Mouse (Mus musculus) liver, embryonic 16.5 days (tissue): ENCODE data around the gene Iqcn. TPM values are rescaled to one million over a fixed set of nuclear protein-coding genes. Genes with fewer than 3 reads are reported as not detected.

Experiments
- ATAC-seq: fragments of 200-750 bp; cut with Nextera tagmentation; 2 replicates; pipeline ENCODE4 v1.8.0; 2017; ENCODE audit warnings: low read depth, mild to moderate bottlenecking, moderate number of reproducible peaks, moderate library complexity
- H3K27ac ChIP-seq: fragments of 300-500 bp; sonication (generic); 2 replicates; pipeline ENCODE4 v1.5.1; 2014; ENCODE audit warnings: mild to moderate bottlenecking, low read length
- H3K27me3 ChIP-seq: fragments of 300-500 bp; sonication (generic); 2 replicates; pipeline ENCODE4 v1.6.1; 2014; ENCODE audit warnings: low read depth, low read length, mixed read lengths; ENCODE audit not compliant: control insufficient read depth, insufficient read depth
- H3K36me3 ChIP-seq: fragments of 300-500 bp; sonication (generic); 2 replicates; pipeline ENCODE4 v1.6.1; 2014; ENCODE audit warnings: mild to moderate bottlenecking; ENCODE audit not compliant: control insufficient read depth, insufficient read depth
- H3K4me1 ChIP-seq: fragments of 300-500 bp; sonication (generic); 2 replicates; pipeline ENCODE4 v1.6.1; 2014; ENCODE audit warnings: low read depth, low read length, mixed read lengths; ENCODE audit not compliant: control insufficient read depth
- H3K4me2 ChIP-seq: fragments of 300-500 bp; sonication (generic); 2 replicates; pipeline ENCODE4 v1.6.1; 2014; ENCODE audit warnings: low read depth, low read length, mixed read lengths
- H3K4me3 ChIP-seq: fragments of 300-500 bp; sonication (generic); 2 replicates; pipeline ENCODE4 v1.5.1; 2014; ENCODE audit warnings: low read depth, mild to moderate bottlenecking, low read length
- H3K9ac ChIP-seq: fragments of 300-500 bp; sonication (generic); 2 replicates; pipeline ENCODE4 v1.6.1; 2014; ENCODE audit warnings: low read depth, low read length
- H3K9me3 ChIP-seq: fragments of 300-500 bp; sonication (generic); replicated peaks from 2 replicates; pipeline ENCODE4 v1.6.1; 2016; ENCODE audit warnings: low read length; ENCODE audit not compliant: control insufficient read depth
- WGBS: fragments of 180-500 bp; shearing (Covaris S2); extraction: QIAGEN DNeasy Blood & Tissue Kit; methylation state at CpG from one replicate; pipeline ENCODE4 v1.1.7; 2014; ENCODE audit not compliant: insufficient replicate concordance; 5-methylcytosine and 5-hydroxymethylcytosine counted together
- polyA plus RNA-seq: library from polyadenylated mRNA; unstranded; fragments of >200 nt; fragmentation: Nextera tagmentation; extraction: Ambion mirVana; gene quantifications from 2 replicates; pipeline ENCODE4 v1.2.1, GENCODE M21; 2015

The Iqcn gene
- polyA plus RNA-seq, 1 experiment from 2014 or later, result not detected

DNA sequence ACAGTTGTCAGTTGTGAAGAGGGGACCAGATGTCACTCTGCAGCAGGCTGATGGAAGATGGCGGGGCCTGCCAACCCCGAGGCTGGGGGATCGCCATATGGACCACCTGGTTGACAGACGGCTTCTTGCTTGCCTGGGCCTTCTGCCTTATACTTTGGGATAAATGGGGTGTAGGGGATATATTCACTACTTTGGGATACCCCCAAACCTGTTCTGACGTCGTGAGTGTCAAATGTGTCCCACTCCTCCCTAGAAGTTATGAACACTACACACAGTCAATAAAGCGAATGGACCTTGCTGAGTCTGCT is 55.0 kb downstream of the Iqcn start:
- peaks cover 58% of the 10 kb centered on the region for H3K4me1 ChIP-seq
- 83% methylated on average over 7 of the region's 7 CpGs for WGBS
- no peak for ATAC-seq
- no peak overlapping the region for H3K4me2 ChIP-seq
- no peak overlapping the region for H3K9ac ChIP-seq
- no peaks in the 10 kb centered on the region for H3K9me3 ChIP-seq
- H3K4me3 ChIP-seq, result no peak overlapping the region
- no peaks in the 10 kb centered on the region for H3K27me3 ChIP-seq
- no peak overlapping the region for H3K27ac ChIP-seq
- peaks cover 4% of the 10 kb centered on the region; the same call in 1 of the 2 replicates for H3K36me3 ChIP-seq

DNA sequence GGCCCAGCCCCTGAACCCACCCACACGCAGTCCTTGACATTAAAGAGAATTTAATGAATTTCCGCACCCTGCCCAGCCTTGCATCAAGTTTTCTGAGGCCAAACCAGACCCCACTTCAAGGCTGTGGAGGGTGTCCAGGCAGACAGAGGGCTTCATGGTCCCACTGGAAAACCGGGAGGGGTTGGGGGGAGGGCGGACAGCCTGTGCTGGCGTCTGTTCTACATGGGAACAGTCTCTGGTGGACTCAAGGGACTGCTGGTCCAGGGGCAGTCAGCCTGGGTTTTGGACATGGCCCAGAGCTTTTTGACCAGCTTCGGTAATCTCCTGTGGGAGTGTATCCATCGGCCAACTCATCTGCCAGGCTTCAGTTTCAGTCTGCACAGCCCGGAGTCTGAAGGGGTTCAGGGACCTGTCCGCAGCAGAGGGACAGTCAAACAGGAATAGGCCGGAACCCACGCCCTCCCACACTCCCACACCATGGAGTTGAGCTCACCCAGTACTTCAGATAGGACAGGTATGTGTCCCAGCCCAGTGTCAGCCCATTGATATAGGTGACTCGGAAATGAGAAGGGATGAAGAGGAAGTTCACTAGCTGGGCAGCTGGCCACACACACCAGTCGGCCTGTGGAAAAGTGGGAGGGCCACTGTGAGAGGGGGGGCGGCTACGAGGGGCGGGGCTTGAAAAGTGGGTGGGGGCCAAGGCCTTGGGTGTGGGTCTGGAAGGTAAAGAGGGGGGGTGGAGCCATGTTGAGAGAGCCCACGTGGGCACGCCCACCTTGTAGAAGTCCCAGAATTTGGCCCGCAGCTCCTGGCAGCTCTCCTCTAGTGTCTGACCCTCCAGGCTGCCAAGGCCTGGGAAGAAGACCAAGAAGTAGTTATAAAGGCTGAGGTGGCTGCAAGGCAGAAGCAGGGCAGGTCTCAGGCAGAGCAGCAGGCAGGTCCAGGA is 55.6 kb downstream of the Iqcn start:
- Histone ChIP-seq H3K4me1 (peaks cover 58% of the 10 kb centered on the region), H3K9ac (no peak overlapping the region), H3K4me3 (0 out of 2 replicates have a peak overlapping the region, but pooled peaks have one; percentile 74), H3K9me3 (no peaks in the 10 kb centered on the region), H3K27ac (no peak overlapping the region), H3K36me3 (peaks cover 4% of the 10 kb centered on the region; the same call in 1 of the 2 replicates), H3K27me3 (no peaks in the 10 kb centered on the region), H3K4me2 (peak overlapping the region; percentile 99)
- 70% methylated on average over 19 of the region's 19 CpGs for WGBS
- ATAC-seq, result no peak

DNA sequence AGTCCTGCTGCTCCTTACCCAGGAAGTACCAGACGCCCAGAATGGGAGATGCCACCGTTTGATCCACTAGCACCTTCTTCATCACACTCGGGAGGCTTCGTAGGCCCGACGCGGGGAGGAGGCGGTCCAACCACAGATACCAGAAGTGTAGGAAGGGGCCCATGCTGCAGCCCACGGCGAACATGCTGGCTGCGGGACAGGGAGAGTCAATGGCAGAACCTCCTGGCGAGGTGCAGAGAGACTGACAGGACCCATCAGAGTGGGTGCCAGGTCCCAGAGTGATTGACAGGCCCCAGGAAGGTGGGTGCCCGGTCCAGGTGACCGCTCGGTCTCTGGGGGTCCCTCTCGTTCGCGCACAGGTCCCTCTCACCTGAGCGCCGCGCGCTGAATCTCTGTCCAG is 57.1 kb downstream of the Iqcn start:
- WGBS, result under 1% methylated on average over 21 of the region's 22 CpGs
- no peak for ATAC-seq
- Histone ChIP-seq H3K4me3 (peak overlapping the region; percentile 74), H3K4me1 (peaks cover 67% of the 10 kb centered on the region), H3K27ac (peak overlapping the region; percentile 92), H3K4me2 (peak overlapping the region; percentile 99), H3K36me3 (peaks cover 4% of the 10 kb centered on the region; the same call in 1 of the 2 replicates), H3K9me3 (no peaks in the 10 kb centered on the region), H3K27me3 (no peaks in the 10 kb centered on the region), H3K9ac (peak overlapping the region; percentile 86)

- peaks cover 70% of the 10 kb centered on the region for H3K4me1 ChIP-seq
- WGBS, result under 1% methylated on average over 55 of the region's 55 CpGs
- peak; percentile 91 for ATAC-seq
Measured at GRCm38 (mm10) chr8:70760775-70761406, 57.6 kb downstream of the Iqcn start, which contains the start of gene Mpv17l2. Gene Mpv17l2 (minus strand): TSS chr8:70760946.

GRCm38 (mm10) chr8:70762118-70762517 is 58.9 kb downstream of the Iqcn start:
- WGBS, result 29% methylated on average over 1 of the region's 1 CpGs
- Histone ChIP-seq H3K27me3 (no peaks in the 10 kb centered on the region), H3K36me3 (peaks cover 4% of the 10 kb centered on the region; the same call in 1 of the 2 replicates), H3K27ac (peak overlapping the region; percentile 87), H3K4me1 (peaks cover 82% of the 10 kb centered on the region), H3K9me3 (no peaks in the 10 kb centered on the region), H3K4me3 (no peak overlapping the region), H3K9ac (peak overlapping the region; percentile 14; the same call in 1 of the 2 replicates), H3K4me2 (peak overlapping the region; percentile 50)
- ATAC-seq, result no peak

More at GRCm38 (mm10) chr8:70760775-70761406, 57.6 kb downstream of the Iqcn start, which contains the start of gene Mpv17l2:
- peak within 1 kb of the TSS; percentile 99 for H3K4me2 ChIP-seq
- H3K4me3 ChIP-seq, result peak within 1 kb of the TSS; percentile 74
- H3K27ac ChIP-seq, result peak within 1 kb of the TSS; percentile 92
- peaks cover 4% of the 10 kb centered on the region; the same call in 1 of the 2 replicates for H3K36me3 ChIP-seq
- no peaks in the 10 kb centered on the region for H3K27me3 ChIP-seq
- H3K9me3 ChIP-seq, result no peaks in the 10 kb centered on the region
- H3K9ac ChIP-seq, result peak within 1 kb of the TSS; percentile 86

DNA sequence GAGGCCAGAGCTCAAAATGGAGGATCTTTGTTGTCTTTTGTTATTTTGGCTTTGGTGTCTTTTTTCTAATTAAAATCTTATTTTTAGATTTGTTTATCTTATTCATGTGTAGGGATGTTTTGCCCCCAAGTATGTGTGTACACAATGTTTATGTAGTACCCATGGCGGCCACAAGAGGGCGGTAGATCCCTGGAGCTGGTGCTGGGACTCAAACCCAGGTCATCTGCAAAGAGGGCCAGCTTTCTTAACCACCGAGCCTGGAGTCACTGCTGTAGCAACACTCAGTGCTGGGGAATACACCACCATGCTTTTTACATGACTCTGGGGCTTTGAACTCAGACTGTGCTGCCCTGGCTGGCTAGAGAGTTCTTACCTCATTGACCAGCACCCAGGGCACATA is 60.1 kb downstream of the Iqcn start:
- peak overlapping the region; percentile 43; the same call in 1 of the 2 replicates for H3K9ac ChIP-seq
- no peak overlapping the region; the same call in 1 of the 2 replicates for H3K4me3 ChIP-seq
- H3K4me1 ChIP-seq, result peaks cover 84% of the 10 kb centered on the region
- ATAC-seq, result no peak
- H3K4me2 ChIP-seq, result peak overlapping the region; percentile 98
- H3K36me3 ChIP-seq, result peaks cover 2% of the 10 kb centered on the region; the same call in 1 of the 2 replicates
- no peaks in the 10 kb centered on the region for H3K9me3 ChIP-seq
- H3K27me3 ChIP-seq, result no peaks in the 10 kb centered on the region
- WGBS, result 2% methylated on average over 3 of the region's 3 CpGs
- peak overlapping the region; percentile 90 for H3K27ac ChIP-seq

- 13% methylated on average over 8 of the region's 8 CpGs for WGBS
- peaks cover 80% of the 10 kb centered on the region for H3K4me1 ChIP-seq
Measured at GRCm38 (mm10) chr8:70764026-70764425, 60.8 kb downstream of the Iqcn start.

DNA sequence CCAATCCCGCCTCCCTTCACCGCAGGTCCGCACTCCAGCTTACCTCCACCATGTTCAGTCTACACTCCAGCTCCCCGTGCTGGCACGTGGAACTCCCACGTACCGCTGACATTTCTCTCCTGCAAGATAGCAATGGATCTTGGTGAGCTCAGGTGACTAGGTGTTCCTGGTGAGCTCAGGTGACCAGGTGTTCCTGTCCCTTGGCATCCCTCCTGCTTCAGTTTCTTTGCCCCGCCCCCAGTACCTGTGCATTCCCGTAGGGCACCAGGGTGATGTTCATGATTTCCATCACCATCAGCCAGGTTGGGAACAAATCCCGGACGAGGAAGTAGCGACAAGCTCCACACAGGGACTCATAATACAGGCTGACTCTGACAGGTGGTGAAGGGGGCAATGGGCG is 61.4 kb downstream of the Iqcn start:
- H3K27ac ChIP-seq, result peak overlapping the region; percentile 90
- H3K36me3 ChIP-seq, result peaks cover 2% of the 10 kb centered on the region; the same call in 1 of the 2 replicates
- no peak overlapping the region for H3K9ac ChIP-seq
- 79% methylated on average over 13 of the region's 13 CpGs for WGBS
- H3K4me2 ChIP-seq, result peak overlapping the region; percentile 98
- no peak overlapping the region for H3K4me3 ChIP-seq
- H3K27me3 ChIP-seq, result no peaks in the 10 kb centered on the region
- peaks cover 80% of the 10 kb centered on the region for H3K4me1 ChIP-seq
- ATAC-seq, result no peak
- no peaks in the 10 kb centered on the region for H3K9me3 ChIP-seq

More at GRCm38 (mm10) chr8:70764026-70764425, 60.8 kb downstream of the Iqcn start:
- Histone ChIP-seq H3K27ac (peak overlapping the region; percentile 90), H3K4me2 (peak overlapping the region; percentile 98), H3K4me3 (peak overlapping the region; percentile 27), H3K9me3 (no peaks in the 10 kb centered on the region), H3K9ac (peak overlapping the region; percentile 43), H3K27me3 (no peaks in the 10 kb centered on the region), H3K36me3 (peaks cover 2% of the 10 kb centered on the region; the same call in 1 of the 2 replicates)
- ATAC-seq, result peak; percentile 27
